Mouse (Mus musculus) neural tube, embryonic 11.5 days (tissue): ENCODE results near the gene Dhps. TPM values are rescaled to one million over a fixed set of nuclear protein-coding genes. Genes with fewer than 3 reads are reported as not detected.

ENCODE experiments used
- ATAC-seq: fragments of 200-750 bp; cut with Nextera tagmentation; 2 replicates; pipeline ENCODE4 v1.8.0; 2017; ENCODE audit warnings: moderate number of reproducible peaks, mild to moderate bottlenecking, moderate TSS enrichment, moderate library complexity; ENCODE audit not compliant: insufficient read depth, low FRiP score, low TSS enrichment
- DNase-seq: peaks from one replicate; pipeline ENCODE4 v3.0.0-alpha.2; 2015; ENCODE audit warnings: low spot score
- H3K27ac ChIP-seq: fragments of 300-500 bp; sonication (generic); 2 replicates; pipeline ENCODE4 v1.5.1; 2014; ENCODE audit warnings: low read depth, mild to moderate bottlenecking, low read length
- H3K27me3 ChIP-seq: fragments of 300-500 bp; sonication (generic); 2 replicates; pipeline ENCODE4 v1.6.1; 2014; ENCODE audit warnings: mild to moderate bottlenecking, low read length, mixed read lengths; ENCODE audit not compliant: control insufficient read depth, insufficient read depth
- H3K36me3 ChIP-seq: fragments of 300-500 bp; sonication (generic); 2 replicates; pipeline ENCODE4 v1.6.1; 2014; ENCODE audit warnings: mild to moderate bottlenecking, low read length, moderate library complexity, mixed read lengths; ENCODE audit not compliant: control insufficient read depth, insufficient read depth
- H3K4me1 ChIP-seq: fragments of 300-500 bp; sonication (generic); 2 replicates; pipeline ENCODE4 v1.6.1; 2014; ENCODE audit warnings: low read length, mixed read lengths; ENCODE audit not compliant: control insufficient read depth, insufficient read depth
- H3K4me2 ChIP-seq: fragments of 300-500 bp; sonication (generic); 2 replicates; pipeline ENCODE4 v1.6.1; 2014; ENCODE audit warnings: low read depth, mild to moderate bottlenecking, moderate library complexity
- H3K4me3 ChIP-seq: fragments of 300-500 bp; sonication (generic); 2 replicates; pipeline ENCODE4 v1.5.1; 2014; ENCODE audit warnings: low read depth, low read length
- H3K9ac ChIP-seq: fragments of 300-500 bp; sonication (generic); 2 replicates; pipeline ENCODE4 v1.6.1; 2014; ENCODE audit warnings: mild to moderate bottlenecking, low read length
- H3K9me3 ChIP-seq: fragments of 300-500 bp; sonication (generic); 2 replicates; pipeline ENCODE4 v1.6.1; 2016; ENCODE audit warnings: low read length; ENCODE audit not compliant: control insufficient read depth
- WGBS: fragments of 180-500 bp; shearing (Covaris S2); extraction: QIAGEN DNeasy Blood & Tissue Kit; methylation state at CpG from one replicate; pipeline ENCODE4 v1.1.7; 2014; 5-methylcytosine and 5-hydroxymethylcytosine counted together
- polyA plus RNA-seq: library from polyadenylated mRNA; unstranded; fragments of >200 nt; fragmentation: Nextera tagmentation; extraction: Ambion mirVana; gene quantifications from 2 replicates; pipeline ENCODE4 v1.2.1, GENCODE M21; 2014

Dhps gene
- polyA plus RNA-seq, 1 experiment from 2014 or later, result 73.8 TPM

- Histone ChIP-seq H3K27ac (peak overlapping the region; percentile 88; the same call in 1 of the 2 replicates), H3K9me3 (no peaks in the 10 kb centered on the region), H3K4me3 (peak overlapping the region; percentile 91; the same call in 1 of the 2 replicates), H3K9ac (peak overlapping the region; percentile 26; the same call in 1 of the 2 replicates), H3K27me3 (no peaks in the 10 kb centered on the region), H3K4me1 (peaks cover 5% of the 10 kb centered on the region; the same call in 1 of the 2 replicates), H3K4me2 (peak overlapping the region; percentile 66), H3K36me3 (peaks cover 15% of the 10 kb centered on the region)
- ATAC-seq, result no peak
- WGBS, result 82% methylated on average over 5 of the region's 5 CpGs
- no peak for DNase-seq
Observed at GRCm38 (mm10) chr8:85071041-85071440, 516 bp upstream of the Dhps start.

DNA sequence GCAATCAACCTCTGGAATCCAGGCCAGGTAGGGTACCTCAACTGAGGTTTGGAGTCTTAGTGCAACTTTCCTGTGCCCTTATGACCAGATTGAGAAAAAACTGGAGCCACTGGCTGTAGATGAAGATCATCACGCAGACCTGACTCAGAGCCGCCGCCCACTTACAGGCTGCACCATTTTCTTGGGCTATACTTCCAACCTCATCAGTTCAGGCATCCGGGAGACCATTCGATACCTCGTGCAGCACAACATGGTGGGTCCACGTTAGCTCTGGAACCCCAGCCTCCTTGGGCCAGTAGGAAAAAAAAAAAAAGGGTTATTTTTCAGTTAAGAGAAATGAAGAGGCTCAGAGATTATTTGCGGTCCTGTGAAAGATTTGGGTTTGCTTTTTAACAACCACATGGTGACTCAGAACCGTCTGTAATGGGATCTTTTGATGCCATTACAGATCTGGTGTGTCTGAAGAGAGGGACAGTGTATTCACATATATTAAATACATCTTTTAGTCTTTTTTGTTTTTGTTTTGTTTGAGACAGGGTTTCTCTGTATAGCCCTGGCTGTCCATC, 890 bp downstream of the Dhps start:
- peaks cover 5% of the 10 kb centered on the region; the same call in 1 of the 2 replicates for H3K4me1 ChIP-seq
- no peaks in the 10 kb centered on the region for H3K27me3 ChIP-seq
- H3K27ac ChIP-seq, result no peak overlapping the region; the same call in 1 of the 2 replicates
- peak overlapping the region; percentile 91 for H3K4me3 ChIP-seq
- DNase-seq (no peak), ATAC-seq (no peak)
- H3K9me3 ChIP-seq, result no peaks in the 10 kb centered on the region
- peak overlapping the region; percentile 84 for H3K9ac ChIP-seq
- peak overlapping the region; percentile 66 for H3K4me2 ChIP-seq
- 42% methylated on average over 9 of the region's 9 CpGs for WGBS
- peaks cover 13% of the 10 kb centered on the region for H3K36me3 ChIP-seq

DNA sequence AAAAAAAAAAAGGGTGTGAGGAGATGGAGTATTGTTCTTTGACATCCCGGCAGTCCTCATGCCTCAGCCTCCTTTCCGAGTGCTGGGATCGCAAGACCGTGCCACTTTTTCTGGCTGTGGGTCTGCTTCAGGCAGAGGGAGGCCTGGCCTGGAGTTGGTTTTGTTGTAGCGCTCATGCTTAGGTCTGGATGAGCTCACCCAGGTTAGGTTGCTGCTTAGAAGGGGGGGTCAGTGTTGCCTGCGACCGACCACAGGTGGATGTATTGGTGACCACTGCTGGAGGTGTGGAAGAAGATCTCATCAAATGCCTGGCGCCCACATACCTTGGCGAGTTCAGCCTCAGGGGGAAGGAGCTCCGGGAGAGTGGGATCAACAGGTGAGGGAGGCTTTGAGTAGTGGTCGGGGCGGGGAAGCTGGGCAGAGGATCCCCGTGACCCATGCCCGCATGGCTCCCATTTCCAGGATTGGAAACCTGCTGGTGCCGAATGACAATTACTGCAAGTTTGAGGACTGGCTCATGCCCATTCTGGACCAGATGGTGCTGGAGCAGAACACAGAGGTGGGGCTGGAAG, 1.6 kb downstream of the Dhps start:
- no peak overlapping the region for H3K27ac ChIP-seq
- no peak overlapping the region for H3K9ac ChIP-seq
- 95% methylated on average over 15 of the region's 15 CpGs for WGBS
- peaks cover 5% of the 10 kb centered on the region; the same call in 1 of the 2 replicates for H3K4me1 ChIP-seq
- no peak overlapping the region for H3K4me3 ChIP-seq
- no peaks in the 10 kb centered on the region for H3K27me3 ChIP-seq
- ATAC-seq, result no peak
- H3K9me3 ChIP-seq, result no peaks in the 10 kb centered on the region
- no peak overlapping the region for H3K4me2 ChIP-seq
- peaks cover 13% of the 10 kb centered on the region for H3K36me3 ChIP-seq
- DNase-seq, result no peak

GRCm38 (mm10) chr8:85074167-85074566, 2.6 kb downstream of the Dhps start:
- Histone ChIP-seq H3K36me3 (peaks cover 13% of the 10 kb centered on the region), H3K9ac (no peak overlapping the region), H3K9me3 (no peaks in the 10 kb centered on the region), H3K4me3 (no peak overlapping the region), H3K4me2 (no peak overlapping the region), H3K4me1 (peaks cover 5% of the 10 kb centered on the region; the same call in 1 of the 2 replicates), H3K27me3 (no peaks in the 10 kb centered on the region), H3K27ac (no peak overlapping the region)
- WGBS, result 88% methylated on average over 10 of the region's 10 CpGs
- DNase-seq (no peak), ATAC-seq (no peak)

DNA sequence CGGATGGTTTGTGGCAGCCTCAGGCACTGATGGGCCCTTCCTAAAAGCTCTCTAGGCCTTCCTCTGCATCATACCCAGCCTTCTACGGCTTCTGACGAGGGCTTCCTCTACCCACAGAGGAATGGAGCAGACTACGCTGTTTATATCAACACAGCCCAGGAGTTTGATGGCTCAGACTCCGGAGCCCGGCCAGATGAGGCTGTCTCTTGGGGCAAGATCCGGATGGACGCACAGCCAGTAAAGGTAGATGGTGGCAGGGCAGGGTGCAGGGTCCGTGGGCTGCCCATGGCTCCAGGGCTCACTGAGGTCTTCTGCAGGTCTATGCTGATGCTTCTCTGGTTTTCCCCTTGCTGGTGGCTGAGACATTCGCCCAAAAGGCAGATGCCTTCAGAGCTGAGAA, 3.1 kb downstream of the Dhps start:
- ATAC-seq (no peak), DNase-seq (no peak)
- H3K27me3 ChIP-seq, result no peaks in the 10 kb centered on the region
- no peak overlapping the region for H3K9ac ChIP-seq
- no peak overlapping the region for H3K27ac ChIP-seq
- H3K4me1 ChIP-seq, result peaks cover 6% of the 10 kb centered on the region; the same call in 1 of the 2 replicates
- no peak overlapping the region for H3K4me3 ChIP-seq
- WGBS, result 90% methylated on average over 10 of the region's 10 CpGs
- peaks cover 13% of the 10 kb centered on the region for H3K36me3 ChIP-seq
- no peak overlapping the region for H3K4me2 ChIP-seq
- no peaks in the 10 kb centered on the region for H3K9me3 ChIP-seq

DNA sequence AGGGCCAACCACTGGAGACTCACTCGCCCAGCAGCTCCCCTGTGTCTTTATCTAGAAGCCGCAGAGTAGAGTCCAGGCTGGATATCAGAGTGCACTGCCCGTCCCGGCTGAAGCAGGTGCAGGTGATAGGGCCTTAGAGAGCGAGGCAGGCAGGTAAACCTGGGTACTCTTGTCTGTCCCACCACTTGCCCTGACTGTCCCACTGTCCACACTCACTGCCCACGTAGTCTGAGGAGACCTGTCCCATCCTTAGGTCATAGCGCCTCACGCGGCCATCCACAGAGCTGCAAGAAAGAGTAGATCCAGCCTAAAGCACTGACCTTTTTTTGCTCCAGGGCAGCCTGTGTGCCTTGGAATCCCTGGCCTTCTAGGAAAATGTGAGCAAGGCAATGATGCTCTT, 4.4 kb downstream of the Dhps start:
- Histone ChIP-seq H3K36me3 (peaks cover 13% of the 10 kb centered on the region), H3K4me3 (no peak overlapping the region), H3K27ac (no peak overlapping the region), H3K27me3 (no peaks in the 10 kb centered on the region), H3K4me2 (no peak overlapping the region), H3K9me3 (no peaks in the 10 kb centered on the region), H3K9ac (no peak overlapping the region), H3K4me1 (peaks cover 9% of the 10 kb centered on the region; the same call in 1 of the 2 replicates)
- ATAC-seq (no peak), DNase-seq (peak; percentile 47)
- 73% methylated on average over 9 of the region's 9 CpGs for WGBS

- peak; percentile 81 for DNase-seq
- no peak overlapping the region for H3K27ac ChIP-seq
- ATAC-seq, result no peak
- H3K4me3 ChIP-seq, result no peak overlapping the region
- peaks cover 16% of the 10 kb centered on the region for H3K4me1 ChIP-seq
- WGBS, result 0% methylated on average over 2 of the region's 2 CpGs
- no peak overlapping the region for H3K4me2 ChIP-seq
- no peak overlapping the region for H3K9ac ChIP-seq
- H3K27me3 ChIP-seq, result no peaks in the 10 kb centered on the region
- peaks cover 13% of the 10 kb centered on the region for H3K36me3 ChIP-seq
- H3K9me3 ChIP-seq, result no peaks in the 10 kb centered on the region
Observed at GRCm38 (mm10) chr8:85076993-85077392, 5.4 kb downstream of the Dhps start.

DNA sequence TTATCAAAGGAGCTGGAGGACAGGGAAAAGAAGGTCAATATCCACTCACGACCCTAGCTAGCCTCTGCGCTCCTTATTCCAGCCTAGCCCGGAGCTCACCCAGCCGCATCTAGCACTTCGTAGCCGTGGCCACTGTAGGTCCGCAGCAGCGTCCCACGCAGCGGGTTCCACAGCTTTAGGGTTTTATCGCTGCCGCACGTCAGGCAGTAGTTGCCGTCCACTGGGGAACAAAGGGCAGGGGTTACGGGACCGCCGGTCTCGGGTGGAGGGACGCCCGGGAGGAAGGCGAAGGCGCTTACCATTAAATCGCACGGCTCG, 8.6 kb downstream of the Dhps start:
- 2% methylated on average over 25 of the region's 25 CpGs for WGBS
- H3K27ac ChIP-seq, result no peak overlapping the region
- H3K27me3 ChIP-seq, result no peaks in the 10 kb centered on the region
- peak overlapping the region; percentile 86 for H3K9ac ChIP-seq
- H3K36me3 ChIP-seq, result peaks cover 3% of the 10 kb centered on the region
- DNase-seq, result no peak
- ATAC-seq, result no peak
- peaks cover 18% of the 10 kb centered on the region; the same call in 1 of the 2 replicates for H3K4me1 ChIP-seq
- peak overlapping the region; percentile 90 for H3K4me3 ChIP-seq
- H3K4me2 ChIP-seq, result peak overlapping the region; percentile 67
- no peaks in the 10 kb centered on the region for H3K9me3 ChIP-seq
